Mouse (Mus musculus) megakaryocyte, embryonic 14.5 days (primary cell): ENCODE measurements around the gene Trappc11.

Source experiments
- FLI1 ChIP-seq: IDR thresholded peaks from 2 replicates; pipeline ENCODE4 v1.6.1; 2012; ENCODE audit warnings: low read length, inconsistent platforms, mixed read lengths
- GATA1 ChIP-seq: IDR thresholded peaks from 3 replicates; pipeline ENCODE4 v1.6.1; 2012; ENCODE audit warnings: mixed read lengths, low read length, inconsistent platforms, borderline replicate concordance

DNA sequence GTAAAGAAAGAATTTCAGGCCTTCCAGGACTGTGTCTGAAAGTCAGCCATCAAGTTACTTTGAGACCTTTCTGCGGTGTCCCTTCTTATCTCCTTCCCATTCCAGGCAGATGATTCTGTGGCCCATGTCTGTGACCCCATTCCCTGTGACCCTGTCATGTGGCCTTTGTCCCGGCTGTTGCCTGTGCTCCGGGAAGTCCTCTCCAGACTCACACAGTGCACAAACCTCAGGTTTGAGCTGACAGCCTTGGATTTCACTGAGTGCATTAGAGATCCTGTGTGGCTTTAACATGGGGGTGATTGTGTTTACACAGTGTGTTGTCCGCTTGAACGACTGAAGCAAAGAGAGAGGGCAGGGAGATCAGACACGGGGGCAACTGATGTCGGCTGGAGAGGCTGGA lies 25.0 kb upstream of the Trappc11 start:
- TF ChIP-seq GATA1: no peak
- no peak for TF ChIP-seq FLI1
